Mouse (Mus musculus) left cerebral cortex, postnatal 14 days (tissue): ENCODE measurements around the gene Tfip11. TPM values are rescaled to one million over a fixed set of nuclear protein-coding genes. Genes with fewer than 3 reads are reported as not detected.

Source experiments
- DNase-seq, 2 experiments: peaks; one replicate each; pipeline ENCODE4 v3.0.0; 2021 to 2022; ENCODE audit warnings: low spot score in 2 of 2, mixed read lengths in 1 of 2
- intact Hi-C: fragments of 180-260 bp; cut with DNase I; formaldehyde crosslinking; loops from one replicate; pipeline ENCODE4 v1.15.1; 2025
- total RNA-seq, 2 experiments: library from RNA; stranded (reverse); gene quantifications; 2 replicates each; pipeline ENCODE4 v1.2.3; 2021

Tfip11 gene
- total RNA-seq, 2 experiments from 2014 or later, result 37.1 to 37.9 TPM

DNA sequence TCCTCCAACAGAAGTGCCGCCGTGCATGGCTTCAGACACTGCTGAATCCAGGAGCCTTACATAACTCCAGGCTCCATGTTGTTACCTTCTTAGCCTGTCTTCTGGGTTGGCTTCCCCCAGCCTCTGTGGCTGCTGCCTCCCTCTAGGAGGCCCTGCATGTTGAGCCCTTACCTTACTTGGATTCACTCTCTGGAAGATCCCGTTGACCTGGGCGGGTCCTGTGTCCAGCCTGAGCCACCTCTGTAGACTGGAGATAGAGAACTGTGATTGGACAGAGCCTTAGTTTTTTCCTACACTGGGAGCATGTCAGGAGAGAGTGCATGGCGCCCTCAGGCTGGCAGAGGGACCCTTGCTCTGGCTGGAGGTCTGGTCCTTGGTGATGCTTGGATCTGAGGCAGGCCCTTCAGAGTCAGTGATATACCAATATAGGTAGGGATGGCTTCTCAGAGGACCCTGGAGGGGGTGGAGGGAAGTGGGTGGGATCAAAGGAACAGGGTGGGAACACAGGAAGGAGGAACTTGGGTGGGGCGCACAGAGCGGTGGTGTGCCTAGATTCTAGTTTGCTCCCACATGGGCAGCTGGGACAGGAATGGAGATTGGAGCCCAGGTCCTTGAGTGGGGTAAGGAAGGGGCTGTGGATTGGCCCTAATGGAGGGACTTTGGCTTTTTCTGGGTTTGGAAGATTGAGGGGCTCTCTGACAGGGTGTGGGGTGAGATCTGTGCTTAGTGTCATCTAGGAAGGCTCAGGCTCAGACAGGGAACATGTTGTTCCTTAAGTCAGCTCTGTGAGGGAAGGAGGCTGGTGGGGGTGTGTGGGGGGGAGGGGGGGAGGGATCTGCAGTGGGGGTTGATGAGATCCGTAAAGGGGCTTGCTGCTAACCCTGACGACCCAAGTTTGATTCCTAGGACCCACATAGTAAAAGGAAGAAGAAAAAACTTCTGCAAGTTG lies 37.7 kb upstream of the Tfip11 start:
- intact Hi-C loops, result no loop called here
- DNase-seq, result no peak

GRCm38 (mm10) chr5:112289236-112289635 lies 36.9 kb upstream of the Tfip11 start:
- intact Hi-C loops, result no loop called here
- no peak for DNase-seq

DNA sequence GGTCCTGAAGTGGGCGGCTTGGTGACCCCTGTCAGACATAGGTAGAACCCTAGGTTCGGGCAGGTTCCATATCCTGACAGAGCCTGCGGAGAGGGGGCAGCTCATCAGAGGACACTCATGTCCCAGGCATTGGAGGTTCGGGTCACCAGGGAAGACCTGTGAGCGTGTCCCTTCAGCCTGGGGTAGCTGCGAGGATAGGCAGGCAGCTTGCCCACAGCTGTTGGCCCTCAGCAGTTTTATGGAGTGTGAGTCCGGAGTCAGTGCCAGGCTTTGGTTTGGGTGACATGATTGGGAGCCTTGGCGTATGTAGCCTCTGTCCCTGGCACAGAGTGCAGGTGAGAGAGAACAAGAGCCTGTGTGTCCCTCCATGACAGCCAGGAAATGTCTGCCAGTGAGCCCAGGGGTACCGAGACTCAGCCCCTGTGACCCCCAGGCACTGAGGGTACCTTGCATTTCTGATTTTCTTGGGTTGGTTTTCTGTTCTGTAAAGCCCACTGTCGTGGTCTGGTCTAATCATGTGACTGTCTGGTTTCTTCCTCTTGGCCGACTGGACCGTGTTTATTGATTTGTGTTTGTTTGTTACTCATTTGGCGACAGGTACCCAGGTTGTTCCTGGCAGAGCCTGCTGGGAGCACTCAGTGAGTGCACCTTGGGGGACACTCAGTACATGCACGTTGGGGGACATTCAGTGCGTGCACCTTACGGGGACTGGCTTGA lies 36.2 kb upstream of the Tfip11 start:
- no peak for DNase-seq

DNA sequence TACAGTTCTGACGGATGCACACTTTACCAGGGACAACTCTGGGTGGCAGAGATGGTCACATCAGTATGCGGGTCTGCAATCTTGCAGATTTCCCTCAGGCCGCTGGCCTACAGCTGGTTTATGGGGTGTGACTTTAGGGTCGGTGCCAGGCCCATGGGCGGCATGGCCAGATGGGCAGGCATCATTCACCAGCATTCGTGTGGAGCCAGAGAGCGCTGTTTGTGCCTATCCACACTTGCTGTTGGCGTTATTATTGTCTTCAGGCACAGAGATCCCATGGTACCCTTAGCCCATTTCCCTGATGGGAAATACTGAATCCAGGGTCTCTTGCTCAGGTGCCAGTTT lies 35.6 kb upstream of the Tfip11 start:
- DNase-seq, result no peak
- intact Hi-C loops, result no loop called here

More for the DNA sequence above, 36.2 kb upstream of the Tfip11 start:
- intact Hi-C loops, result no loop called here

GRCm38 (mm10) chr5:112291866-112292265 lies 34.3 kb upstream of the Tfip11 start:
- intact Hi-C loops, result no loop called here
- no peak for DNase-seq

DNA sequence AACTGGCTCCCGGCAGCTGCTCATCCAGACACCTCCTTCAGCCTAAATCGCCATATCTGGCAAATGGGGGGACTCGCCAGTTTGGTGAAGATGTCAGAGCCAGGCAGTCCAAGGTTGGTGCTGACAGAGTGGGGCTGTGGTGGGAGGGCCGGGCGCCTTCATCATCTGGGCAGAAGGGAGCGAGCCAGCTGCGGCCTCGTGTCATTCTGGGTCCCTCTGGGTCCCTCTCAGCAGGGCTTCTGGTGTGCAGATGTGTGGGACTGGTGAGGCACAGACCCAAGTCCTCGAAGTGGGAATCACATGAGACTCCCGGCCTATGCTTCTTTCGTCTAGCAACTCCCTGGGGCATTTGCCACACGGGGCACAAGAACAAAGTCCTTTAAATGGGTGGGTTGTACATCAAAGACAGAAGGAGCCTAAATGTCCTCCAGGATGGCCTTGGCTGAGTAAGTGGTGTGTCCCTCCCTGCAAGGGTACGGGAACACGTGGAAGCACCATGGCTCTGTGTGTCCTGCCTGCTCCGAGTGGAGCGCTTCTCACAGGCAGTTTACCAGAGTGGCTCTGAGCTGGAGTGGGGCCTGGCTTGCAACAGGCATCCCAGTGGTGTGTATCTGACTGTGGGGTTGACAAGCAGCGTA lies 33.7 kb upstream of the Tfip11 start:
- no peak for DNase-seq
- intact Hi-C loops, result no loop called here

GRCm38 (mm10) chr5:112293800-112294199 lies 32.4 kb upstream of the Tfip11 start:
- intact Hi-C loops, result no loop called here
- DNase-seq, result no peak

DNA sequence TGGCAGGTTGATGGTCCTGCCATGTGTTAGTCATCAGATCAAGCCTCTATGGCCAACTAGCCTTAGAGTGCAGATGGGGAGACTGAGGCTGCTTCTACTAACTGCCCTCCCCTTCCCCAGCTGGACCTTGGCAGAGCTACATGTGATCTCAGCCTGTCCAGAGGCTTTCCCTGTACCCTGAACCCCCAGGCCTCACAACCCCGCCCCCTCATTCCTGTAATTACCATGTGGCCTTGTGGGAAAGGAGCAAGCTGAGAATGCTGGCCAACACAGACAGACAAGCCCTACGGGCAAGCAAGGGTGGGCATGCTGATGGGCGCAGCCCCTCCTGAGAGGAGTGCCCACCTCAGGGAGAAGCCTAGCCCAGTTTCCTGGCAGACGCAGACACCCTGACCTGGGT lies 31.5 kb upstream of the Tfip11 start:
- intact Hi-C loops, result no loop called here
- no peak for DNase-seq

DNA sequence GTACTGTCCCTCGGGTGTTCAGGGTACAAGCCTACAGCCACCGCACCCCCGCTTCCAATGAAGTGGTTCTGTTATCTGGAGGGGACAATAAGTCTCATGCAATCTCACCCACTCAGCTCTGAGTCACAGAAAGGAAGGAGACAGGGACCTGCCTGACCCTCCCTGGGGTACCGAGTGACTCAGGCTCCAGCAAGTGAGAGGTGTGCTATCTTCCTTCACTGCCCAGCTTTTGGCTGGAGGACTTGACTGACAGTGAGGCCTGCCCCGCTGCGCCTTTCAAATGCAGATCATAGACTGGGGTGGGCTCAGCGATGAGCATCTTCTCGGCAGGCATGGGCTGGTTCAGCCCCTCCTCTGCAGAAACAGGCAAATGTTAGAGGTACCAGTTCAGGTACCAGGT lies 31.0 kb upstream of the Tfip11 start:
- intact Hi-C loops, result no loop called here
- DNase-seq, result no peak

- intact Hi-C loops, result no loop called here
- DNase-seq, result no peak
Measured at GRCm38 (mm10) chr5:112295564-112295963, 30.6 kb upstream of the Tfip11 start.

DNA sequence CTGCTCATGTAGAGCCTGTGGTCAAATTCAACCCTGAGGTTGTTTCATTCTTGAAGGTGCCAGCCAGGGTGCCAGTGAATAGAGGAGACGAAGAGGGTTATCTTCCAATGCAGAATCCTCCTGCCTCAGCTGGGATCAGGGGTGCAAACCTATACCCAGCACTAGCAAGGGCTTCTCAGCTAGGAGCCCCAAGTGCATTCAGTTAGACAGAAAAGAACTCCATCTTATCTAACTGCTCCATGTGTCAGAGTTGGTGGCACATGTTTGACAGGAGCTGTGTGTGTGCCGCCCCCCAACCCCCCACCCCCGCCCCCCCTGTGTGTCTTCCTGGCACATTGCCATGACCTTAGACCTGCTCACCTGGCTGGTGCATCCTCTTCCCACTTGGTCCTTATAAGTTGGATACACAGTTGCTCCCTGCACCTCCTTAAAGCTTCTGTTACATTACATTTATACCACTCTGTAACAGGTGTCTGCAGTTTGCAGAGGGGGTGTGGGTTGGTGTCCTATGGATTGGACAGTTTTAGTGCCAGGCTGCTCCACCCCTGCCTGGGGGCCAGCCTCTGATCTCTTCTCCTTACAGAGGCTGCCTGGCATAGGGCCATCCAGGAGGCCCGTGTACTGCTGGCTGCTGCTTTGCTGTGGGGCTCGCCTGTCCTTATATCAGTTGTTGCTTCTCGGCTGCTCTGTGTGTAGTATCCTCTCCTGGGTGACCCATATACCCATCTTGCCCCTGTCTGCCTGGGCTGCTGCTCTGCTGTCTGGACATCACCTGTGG lies 29.6 kb upstream of the Tfip11 start:
- DNase-seq, result no peak
- intact Hi-C loops, result no loop called here

- intact Hi-C loops, result no loop called here
- no peak for DNase-seq
Measured at GRCm38 (mm10) chr5:112297257-112297656, 28.9 kb upstream of the Tfip11 start.

GRCm38 (mm10) chr5:112298226-112298988 lies 27.8 kb upstream of the Tfip11 start:
- intact Hi-C loops, result no loop called here
- DNase-seq, result no peak

GRCm38 (mm10) chr5:112299399-112299798 lies 26.8 kb upstream of the Tfip11 start:
- no peak for DNase-seq
- intact Hi-C loops, result no loop called here

GRCm38 (mm10) chr5:112300112-112300511 lies 26.0 kb upstream of the Tfip11 start:
- DNase-seq, result no peak
- intact Hi-C loops, result no loop called here

DNA sequence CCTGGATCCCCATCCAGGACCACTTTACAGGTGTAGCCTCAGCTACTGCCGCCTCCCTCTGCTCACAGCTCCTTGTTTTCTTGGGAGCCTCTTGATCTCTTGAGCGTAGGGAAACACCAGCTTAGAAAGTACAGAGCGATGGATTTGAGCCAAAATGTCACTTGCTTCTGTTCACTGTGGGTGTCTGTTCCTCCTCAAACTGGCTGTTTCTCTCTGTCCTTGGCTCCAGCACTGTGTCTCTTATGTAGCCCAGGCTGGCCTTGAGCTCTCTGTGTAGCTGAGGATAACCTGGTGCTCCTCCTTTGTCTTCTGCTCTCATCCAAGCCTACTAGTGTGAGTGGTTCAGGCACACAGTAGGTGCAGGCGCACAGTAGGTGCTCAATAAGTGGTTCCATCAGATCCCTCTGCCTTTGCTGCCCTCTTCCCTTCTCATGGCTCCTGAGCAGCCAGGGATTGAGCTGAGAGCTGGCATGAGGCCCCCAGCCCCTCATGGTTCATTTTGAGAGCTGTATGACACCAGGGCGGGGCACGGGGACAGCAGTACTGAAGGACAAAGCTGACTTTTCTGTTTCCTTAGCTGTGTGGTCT lies 25.3 kb upstream of the Tfip11 start:
- intact Hi-C loops, result no loop called here
- no peak for DNase-seq

GRCm38 (mm10) chr5:112301694-112302093 lies 24.5 kb upstream of the Tfip11 start:
- intact Hi-C loops, result no loop called here
- no peak for DNase-seq

- intact Hi-C loops, result no loop called here
- DNase-seq, result no peak
Measured at GRCm38 (mm10) chr5:112302310-112302709, 23.8 kb upstream of the Tfip11 start.

- intact Hi-C loops, result no loop called here
- no peak for DNase-seq
Measured at GRCm38 (mm10) chr5:112305842-112306241, 20.3 kb upstream of the Tfip11 start.
